Mouse (Mus musculus): ENCODE measurements around the gene Zcchc24. TPM values are rescaled to one million over a fixed set of nuclear protein-coding genes. Genes with fewer than 3 reads are reported as not detected.

Zcchc24 gene
- polyA plus RNA-seq, 1 experiment from 2014 or later = 17.3 TPM

GRCm38 (mm10) chr14:25753021-25753420 lies 15.8 kb downstream of the Zcchc24 start:
- ATAC-seq (ENCODE audit: low FRiP score, low TSS enrichment) = no peak
- Histone ChIP-seq H3K36me3 (ENCODE audit: insufficient read depth, low read length) (peaks cover 7% of the 10 kb centered on the region), H3K4me2 (replicated peaks; ENCODE audit: low read depth, low read length) (no peak overlapping the region), H3K27ac (ENCODE audit: low read length) (no peak overlapping the region), H3K9me3 (ENCODE audit: low read length) (no peaks in the 10 kb centered on the region), H3K4me1 (ENCODE audit: insufficient read depth, low read length) (peaks cover 38% of the 10 kb centered on the region), H3K9ac (replicated peaks; ENCODE audit: low read length) (no peak overlapping the region), H3K4me3 (ENCODE audit: low read length) (no peak overlapping the region), H3K27me3 (ENCODE audit: insufficient read depth, low read length) (no peaks in the 10 kb centered on the region)
- WGBS = 68% methylated on average over 5 of the region's 5 CpGs

- no peaks in the 10 kb centered on the region for H3K27me3 ChIP-seq (ENCODE audit: insufficient read depth, low read length)
- H3K36me3 ChIP-seq (ENCODE audit: insufficient read depth, low read length) = no peaks in the 10 kb centered on the region; the same call in none of the 2 replicates
- no peak for ATAC-seq (ENCODE audit: low FRiP score, low TSS enrichment)
- H3K4me2 ChIP-seq (replicated peaks; ENCODE audit: low read depth, low read length) = no peak overlapping the region
- H3K9ac ChIP-seq (replicated peaks; ENCODE audit: low read length) = no peak overlapping the region
- no peak overlapping the region for H3K27ac ChIP-seq (ENCODE audit: low read length)
- no peak overlapping the region for H3K4me3 ChIP-seq (ENCODE audit: low read length)
- H3K4me1 ChIP-seq (ENCODE audit: insufficient read depth, low read length) = peaks cover 27% of the 10 kb centered on the region
- WGBS = 85% methylated on average over 5 of the region's 5 CpGs
- no peaks in the 10 kb centered on the region for H3K9me3 ChIP-seq (ENCODE audit: low read length)
Observed at GRCm38 (mm10) chr14:25751067-25751466, 17.8 kb downstream of the Zcchc24 start.

GRCm38 (mm10) chr14:25750448-25751015 lies 18.3 kb downstream of the Zcchc24 start:
- H3K4me1 ChIP-seq (ENCODE audit: insufficient read depth, low read length) = peaks cover 24% of the 10 kb centered on the region
- H3K9ac ChIP-seq (replicated peaks; ENCODE audit: low read length) = no peak overlapping the region
- H3K9me3 ChIP-seq (ENCODE audit: low read length) = no peaks in the 10 kb centered on the region
- H3K36me3 ChIP-seq (ENCODE audit: insufficient read depth, low read length) = no peaks in the 10 kb centered on the region; the same call in 1 of the 2 replicates
- WGBS = 81% methylated on average over 2 of the region's 2 CpGs
- H3K4me2 ChIP-seq (replicated peaks; ENCODE audit: low read depth, low read length) = no peak overlapping the region
- no peak for ATAC-seq (ENCODE audit: low FRiP score, low TSS enrichment)
- H3K27ac ChIP-seq (ENCODE audit: low read length) = no peak overlapping the region
- no peaks in the 10 kb centered on the region for H3K27me3 ChIP-seq (ENCODE audit: insufficient read depth, low read length)
- H3K4me3 ChIP-seq (ENCODE audit: low read length) = no peak overlapping the region

DNA sequence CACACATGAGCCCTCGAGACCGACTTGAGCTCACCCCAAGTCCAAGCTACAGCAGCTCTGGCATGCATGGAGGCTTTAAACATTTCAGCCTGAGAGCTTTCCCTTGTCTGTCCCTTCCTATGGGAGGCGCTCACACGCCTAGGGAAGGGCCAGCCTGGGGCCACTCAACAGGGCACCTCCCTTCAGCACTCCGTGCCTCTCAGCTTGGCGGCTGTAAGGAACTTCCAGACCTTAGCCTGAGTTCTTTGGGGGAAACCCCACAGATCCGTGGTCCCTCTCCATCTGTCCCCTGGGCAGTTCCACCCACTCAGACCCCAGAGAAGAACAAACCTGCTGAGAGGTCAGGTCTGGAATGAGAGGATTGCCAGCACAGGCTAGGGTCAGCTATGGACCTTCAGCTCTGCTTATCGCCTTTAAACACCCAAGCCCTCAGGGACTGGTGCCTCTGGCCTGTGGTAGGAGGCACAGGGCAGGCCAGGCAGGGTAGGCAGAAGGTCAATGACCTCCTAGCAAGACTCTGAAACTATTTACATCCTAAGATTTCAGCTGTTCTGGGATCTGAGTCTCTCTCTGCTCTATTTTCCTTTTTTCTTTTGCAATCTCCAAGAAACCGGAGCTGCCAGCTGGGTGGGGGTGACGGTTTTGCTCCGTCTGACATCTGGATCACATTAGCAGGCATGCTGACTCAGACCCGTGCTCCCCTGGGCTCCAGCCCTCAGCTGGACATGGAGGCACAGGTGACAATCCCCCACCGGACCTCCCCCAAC lies 19.5 kb downstream of the Zcchc24 start:
- Histone ChIP-seq H3K9me3 (ENCODE audit: low read length) (no peaks in the 10 kb centered on the region), H3K27ac (ENCODE audit: low read length) (no peak overlapping the region), H3K4me1 (ENCODE audit: insufficient read depth, low read length) (peaks cover 12% of the 10 kb centered on the region), H3K4me2 (replicated peaks; ENCODE audit: low read depth, low read length) (no peak overlapping the region), H3K9ac (replicated peaks; ENCODE audit: low read length) (no peak overlapping the region), H3K36me3 (ENCODE audit: insufficient read depth, low read length) (no peaks in the 10 kb centered on the region; the same call in none of the 2 replicates), H3K27me3 (ENCODE audit: insufficient read depth, low read length) (no peaks in the 10 kb centered on the region), H3K4me3 (ENCODE audit: low read length) (no peak overlapping the region)
- 31% methylated on average over 13 of the region's 13 CpGs for WGBS
- ATAC-seq (ENCODE audit: low FRiP score, low TSS enrichment) = no peak

DNA sequence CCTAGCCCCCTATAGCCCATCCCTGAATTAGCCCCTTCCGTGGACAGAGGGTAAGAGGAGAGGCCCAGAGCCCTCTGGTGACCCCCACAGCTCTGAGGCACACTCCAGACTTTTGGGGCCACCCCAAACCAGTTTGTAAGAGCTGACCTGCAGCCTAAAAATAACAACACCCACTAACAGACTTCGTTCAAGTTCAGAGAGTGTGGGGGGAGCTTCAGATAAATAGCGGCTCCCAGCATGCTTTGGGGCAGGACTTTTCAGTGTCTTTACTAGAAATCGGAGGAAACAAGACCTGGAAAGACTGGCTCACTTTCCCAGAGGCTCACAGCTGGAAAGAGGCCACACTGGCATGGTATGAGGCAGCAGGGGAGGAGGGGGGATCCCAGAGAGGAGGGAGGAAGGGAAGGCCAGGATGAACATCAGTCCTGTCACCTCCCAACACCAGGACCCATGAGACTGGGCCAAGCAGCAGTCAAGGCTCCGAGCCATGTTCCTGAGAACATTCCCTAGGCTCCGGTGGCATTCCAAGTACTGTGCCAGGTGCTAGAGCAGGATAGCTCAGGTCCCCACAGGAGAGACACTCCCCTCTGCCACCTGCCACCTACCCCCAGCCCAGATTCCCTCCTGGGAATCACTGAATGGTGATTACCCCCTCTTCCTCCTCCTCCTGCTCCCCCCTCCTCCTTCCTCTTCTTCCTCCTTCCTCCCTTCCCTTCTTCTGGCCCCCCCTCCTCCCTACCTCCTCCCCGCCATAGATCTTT lies 20.7 kb downstream of the Zcchc24 start:
- Histone ChIP-seq H3K4me1 (ENCODE audit: insufficient read depth, low read length) (peaks cover 11% of the 10 kb centered on the region), H3K27me3 (ENCODE audit: insufficient read depth, low read length) (no peaks in the 10 kb centered on the region), H3K36me3 (ENCODE audit: insufficient read depth, low read length) (no peaks in the 10 kb centered on the region; the same call in none of the 2 replicates), H3K9me3 (ENCODE audit: low read length) (no peaks in the 10 kb centered on the region), H3K4me2 (replicated peaks; ENCODE audit: low read depth, low read length) (no peak overlapping the region), H3K4me3 (ENCODE audit: low read length) (no peak overlapping the region), H3K9ac (replicated peaks; ENCODE audit: low read length) (no peak overlapping the region), H3K27ac (ENCODE audit: low read length) (no peak overlapping the region)
- WGBS = 68% methylated on average over 7 of the region's 7 CpGs
- no peak for ATAC-seq (ENCODE audit: low FRiP score, low TSS enrichment)

- Histone ChIP-seq H3K4me1 (ENCODE audit: insufficient read depth, low read length) (peaks cover 11% of the 10 kb centered on the region), H3K9ac (replicated peaks; ENCODE audit: low read length) (no peak overlapping the region), H3K4me3 (ENCODE audit: low read length) (no peak overlapping the region), H3K36me3 (ENCODE audit: insufficient read depth, low read length) (no peaks in the 10 kb centered on the region; the same call in none of the 2 replicates), H3K4me2 (replicated peaks; ENCODE audit: low read depth, low read length) (no peak overlapping the region), H3K27me3 (ENCODE audit: insufficient read depth, low read length) (no peaks in the 10 kb centered on the region), H3K9me3 (ENCODE audit: low read length) (no peaks in the 10 kb centered on the region), H3K27ac (ENCODE audit: low read length) (no peak overlapping the region)
- 71% methylated on average over 21 of the region's 21 CpGs for WGBS
- no peak for ATAC-seq (ENCODE audit: low FRiP score, low TSS enrichment)
Observed at GRCm38 (mm10) chr14:25746971-25747945, 21.6 kb downstream of the Zcchc24 start.

DNA sequence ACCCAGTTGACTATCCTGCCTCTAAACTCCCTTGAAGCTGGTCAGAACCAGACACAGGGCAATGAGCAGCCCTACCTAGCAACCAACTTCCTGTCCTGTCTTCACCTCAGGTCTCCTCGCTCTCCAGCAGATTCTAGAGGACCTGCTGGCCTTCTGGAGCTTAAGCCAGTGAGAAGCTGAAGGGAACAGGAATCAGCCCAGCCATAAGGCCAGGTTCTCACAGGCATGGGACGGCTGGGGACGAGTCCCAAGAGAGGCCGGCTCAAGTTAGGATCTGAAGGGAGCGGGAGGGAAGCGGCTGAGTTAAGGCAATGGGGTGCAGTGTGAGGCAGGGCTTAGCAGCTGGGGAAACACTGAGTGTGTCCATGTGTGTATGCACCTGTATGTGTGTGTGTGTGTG lies 22.5 kb downstream of the Zcchc24 start:
- H3K9ac ChIP-seq (replicated peaks; ENCODE audit: low read length) = no peak overlapping the region
- WGBS = 91% methylated on average over 6 of the region's 6 CpGs
- H3K4me1 ChIP-seq (ENCODE audit: insufficient read depth, low read length) = peaks cover 11% of the 10 kb centered on the region
- H3K4me2 ChIP-seq (replicated peaks; ENCODE audit: low read depth, low read length) = no peak overlapping the region
- no peaks in the 10 kb centered on the region; the same call in 1 of the 2 replicates for H3K36me3 ChIP-seq (ENCODE audit: insufficient read depth, low read length)
- no peak overlapping the region for H3K27ac ChIP-seq (ENCODE audit: low read length)
- H3K9me3 ChIP-seq (ENCODE audit: low read length) = no peaks in the 10 kb centered on the region
- H3K4me3 ChIP-seq (ENCODE audit: low read length) = no peak overlapping the region
- no peaks in the 10 kb centered on the region for H3K27me3 ChIP-seq (ENCODE audit: insufficient read depth, low read length)
- no peak for ATAC-seq (ENCODE audit: low FRiP score, low TSS enrichment)

GRCm38 (mm10) chr14:25745365-25746184 lies 23.3 kb downstream of the Zcchc24 start:
- Histone ChIP-seq H3K4me3 (ENCODE audit: low read length) (no peak overlapping the region), H3K9ac (replicated peaks; ENCODE audit: low read length) (no peak overlapping the region), H3K36me3 (ENCODE audit: insufficient read depth, low read length) (no peaks in the 10 kb centered on the region; the same call in 1 of the 2 replicates), H3K4me2 (replicated peaks; ENCODE audit: low read depth, low read length) (no peak overlapping the region), H3K27me3 (ENCODE audit: insufficient read depth, low read length) (no peaks in the 10 kb centered on the region), H3K9me3 (ENCODE audit: low read length) (no peaks in the 10 kb centered on the region), H3K27ac (ENCODE audit: low read length) (no peak overlapping the region), H3K4me1 (ENCODE audit: insufficient read depth, low read length) (peaks cover 11% of the 10 kb centered on the region)
- ATAC-seq (ENCODE audit: low FRiP score, low TSS enrichment) = no peak
- WGBS = 61% methylated on average over 11 of the region's 11 CpGs
